Mouse (Mus musculus) neural tube, embryonic 12.5 days (tissue): ENCODE results near the gene Gm3448. TPM values are rescaled to one million over a fixed set of nuclear protein-coding genes. Genes with fewer than 3 reads are reported as not detected.
"Not testable (repeated sequence)": the region's sequence is repeated elsewhere in the genome, so short reads cannot be mapped to it uniquely, and the experiment has no call there.

Source experiments
- ATAC-seq: fragments of 200-750 bp; cut with Nextera tagmentation; 2 replicates; pipeline ENCODE4 v1.8.0; 2017; ENCODE audit warnings: low read depth, mild to moderate bottlenecking, moderate TSS enrichment, moderate library complexity; ENCODE audit not compliant: low FRiP score
- H3K27ac ChIP-seq: fragments of 300-500 bp; sonication (generic); 2 replicates; pipeline ENCODE4 v1.5.1; 2016
- H3K27me3 ChIP-seq: fragments of 300-500 bp; sonication (generic); replicated peaks from 2 replicates; pipeline ENCODE4 v1.6.1; 2016; ENCODE audit warnings: mild to moderate bottlenecking
- H3K36me3 ChIP-seq: fragments of 300-500 bp; sonication (generic); 2 replicates; pipeline ENCODE4 v1.6.1; 2016; ENCODE audit warnings: mild to moderate bottlenecking
- H3K4me1 ChIP-seq: fragments of 300-500 bp; sonication (generic); 2 replicates; pipeline ENCODE4 v1.6.1; 2016
- H3K4me2 ChIP-seq: fragments of 300-500 bp; sonication (generic); replicated peaks from 2 replicates; pipeline ENCODE4 v1.6.1; 2016; ENCODE audit warnings: mild to moderate bottlenecking
- H3K4me3 ChIP-seq: fragments of 300-500 bp; sonication (generic); 2 replicates; pipeline ENCODE4 v1.5.1; 2016
- H3K9ac ChIP-seq: fragments of 300-500 bp; sonication (generic); 2 replicates; pipeline ENCODE4 v1.6.1; 2016; ENCODE audit warnings: mild to moderate bottlenecking
- H3K9me3 ChIP-seq: fragments of 300-500 bp; sonication (generic); 2 replicates; pipeline ENCODE4 v1.6.1; 2016; ENCODE audit warnings: mild to moderate bottlenecking
- WGBS: fragments of 180-500 bp; shearing (Covaris S2); methylation state at CpG from one replicate; pipeline ENCODE4 v1.1.7; 2016; 5-methylcytosine and 5-hydroxymethylcytosine counted together
- polyA plus RNA-seq: library from polyadenylated mRNA; unstranded; fragments of >200 nt; fragmentation: Nextera tagmentation; extraction: Ambion mirVana; gene quantifications from 2 replicates; pipeline ENCODE4 v1.2.1, GENCODE M21; 2016

The Gm3448 gene
- polyA plus RNA-seq, 1 experiment from 2014 or later: 4.0 TPM

GRCm38 (mm10) chr17:14968373-14968913 is 72.9 kb downstream of the Gm3448 start:
- not testable (repeated sequence) for H3K36me3 ChIP-seq, H3K4me1 ChIP-seq, ATAC-seq, H3K9ac ChIP-seq, H3K27me3 ChIP-seq, H3K4me3 ChIP-seq, H3K4me2 ChIP-seq, H3K27ac ChIP-seq, H3K9me3 ChIP-seq
- WGBS: no CpG with 5 or more reads among the region's 6 CpGs

GRCm38 (mm10) chr17:14961557-14962154 is 79.7 kb downstream of the Gm3448 start:
- H3K9me3 ChIP-seq, H3K4me2 ChIP-seq, H3K27me3 ChIP-seq, H3K4me1 ChIP-seq, H3K27ac ChIP-seq, H3K36me3 ChIP-seq, H3K9ac ChIP-seq, H3K4me3 ChIP-seq: not testable (repeated sequence)
- no CpG with 5 or more reads among the region's 44 CpGs for WGBS
- ATAC-seq: peak; percentile 91

GRCm38 (mm10) chr17:14960951-14961556 is 80.3 kb downstream of the Gm3448 start, which contains the start of gene Phf10:
Phf10 (minus strand) TSS chr17:14961273.
- peak; percentile 81 for ATAC-seq
- not testable (repeated sequence) for H3K36me3 ChIP-seq, H3K27ac ChIP-seq, H3K27me3 ChIP-seq, H3K9me3 ChIP-seq, H3K4me1 ChIP-seq
- WGBS: under 1% methylated on average over 59 of the region's 100 CpGs
- peak within 1 kb of the TSS; percentile 94 for H3K4me2 ChIP-seq
- peak within 1 kb of the TSS; percentile 74 for H3K9ac ChIP-seq
- peak within 1 kb of the TSS; percentile 84 for H3K4me3 ChIP-seq

- Histone ChIP-seq H3K27ac (no peak overlapping the region), H3K9ac (peak overlapping the region; percentile 74), H3K4me2 (peak overlapping the region; percentile 94), H3K27me3 (no peaks in the 10 kb centered on the region), H3K36me3 (no peaks in the 10 kb centered on the region), H3K4me1 (peaks cover 6% of the 10 kb centered on the region), H3K9me3 (no peaks in the 10 kb centered on the region), H3K4me3 (peak overlapping the region; percentile 84)
- under 1% methylated on average over 20 of the region's 23 CpGs for WGBS
- peak; percentile 26; the same call in 1 of the 2 replicates for ATAC-seq
These were observed 80.8 kb downstream of the Gm3448 start for GRCm38 (mm10) chr17:14960520-14960919.

GRCm38 (mm10) chr17:14959979-14960378 is 81.4 kb downstream of the Gm3448 start:
- Histone ChIP-seq H3K27me3 (no peaks in the 10 kb centered on the region), H3K27ac (no peak overlapping the region), H3K36me3 (no peaks in the 10 kb centered on the region), H3K4me2 (peak overlapping the region; percentile 57), H3K9me3 (no peaks in the 10 kb centered on the region), H3K4me3 (peak overlapping the region; percentile 18; the same call in 1 of the 2 replicates), H3K9ac (no peak overlapping the region), H3K4me1 (peaks cover 6% of the 10 kb centered on the region)
- 33% methylated on average over 3 of the region's 3 CpGs for WGBS
- ATAC-seq: no peak

GRCm38 (mm10) chr17:14958686-14959327 is 82.5 kb downstream of the Gm3448 start:
- Histone ChIP-seq H3K4me1 (peaks cover 6% of the 10 kb centered on the region), H3K9me3 (no peaks in the 10 kb centered on the region), H3K4me3 (no peak overlapping the region), H3K9ac (no peak overlapping the region), H3K4me2 (no peak overlapping the region), H3K36me3 (peaks cover 6% of the 10 kb centered on the region), H3K27me3 (no peaks in the 10 kb centered on the region), H3K27ac (no peak overlapping the region)
- WGBS: 90% methylated on average over 5 of the region's 5 CpGs
- no peak for ATAC-seq

GRCm38 (mm10) chr17:14953452-14953851 is 87.9 kb downstream of the Gm3448 start:
- no peaks in the 10 kb centered on the region for H3K27me3 ChIP-seq
- WGBS: 96% methylated on average over 8 of the region's 8 CpGs

GRCm38 (mm10) chr17:14949161-14949827 is 92.0 kb downstream of the Gm3448 start:
- H3K36me3 ChIP-seq: peaks cover 59% of the 10 kb centered on the region
- WGBS: 84% methylated on average over 7 of the region's 7 CpGs
- H3K27ac ChIP-seq: no peak overlapping the region
- no peak for ATAC-seq
- H3K9ac ChIP-seq: no peak overlapping the region
- H3K27me3 ChIP-seq: no peaks in the 10 kb centered on the region
- no peak overlapping the region for H3K4me3 ChIP-seq
- no peaks in the 10 kb centered on the region for H3K9me3 ChIP-seq
- H3K4me1 ChIP-seq: peaks cover 4% of the 10 kb centered on the region; the same call in 1 of the 2 replicates
- H3K4me2 ChIP-seq: no peak overlapping the region

More at GRCm38 (mm10) chr17:14953452-14953851, 87.9 kb downstream of the Gm3448 start:
- no peak for ATAC-seq
- Histone ChIP-seq H3K9me3 (no peaks in the 10 kb centered on the region), H3K4me2 (no peak overlapping the region), H3K9ac (no peak overlapping the region), H3K27ac (no peak overlapping the region), H3K36me3 (peaks cover 50% of the 10 kb centered on the region), H3K4me3 (no peak overlapping the region), H3K4me1 (no peaks in the 10 kb centered on the region)

Other genes starting within 250 kb of the Gm3448 start
- 6.9 and 7.6 TPM in 2 replicates for gene Wdr27, start 98.4 kb downstream of the Gm3448 start, polyA plus RNA-seq
- 33.9 and 37.2 TPM in 2 replicates for gene 1600012H06Rik, start 98.4 kb downstream of the Gm3448 start, polyA plus RNA-seq
- 18.7 and 20.2 TPM in 2 replicates for gene Phf10, start 80.3 kb downstream of the Gm3448 start, polyA plus RNA-seq
- gene 9030025P20Rik, start 63.1 kb downstream of the Gm3448 start, polyA plus RNA-seq: 10.6 and 14.2 TPM in 2 replicates
- gene Gm3417, start 62.7 kb downstream of the Gm3448 start, polyA plus RNA-seq: 1.2 and 1.7 TPM in 2 replicates
- 9.2 and 11.8 TPM in 2 replicates for gene Gm3435, start 31.4 kb downstream of the Gm3448 start, polyA plus RNA-seq
- gene Ermard, start 329 bp downstream of the Gm3448 start, polyA plus RNA-seq: 99.1 and 107 TPM in 2 replicates
- not detected in 2 replicates for gene Tcte3, start within 50 bp of the Gm3448 start, polyA plus RNA-seq